Mouse (Mus musculus): ENCODE data around the gene Sept4. TPM values are rescaled to one million over a fixed set of nuclear protein-coding genes. Genes with fewer than 3 reads are reported as not detected.

Sept4 gene
- polyA plus RNA-seq, 1 experiment: 19.4 TPM

- TF ChIP-seq POLR2A (IDR thresholded peaks at IDR 0.05; ENCODE audit: borderline replicate concordance, extremely low read depth, insufficient read depth, insufficient read length, poor library complexity, severe bottlenecking) (no peak), CTCF (IDR thresholded peaks at IDR 0.05; ENCODE audit: borderline replicate concordance, extremely low read depth, insufficient read depth, insufficient read length) (no peak)
- no peak for DNase-seq (ENCODE audit: low read depth)
These were observed 34.9 kb downstream of the Sept4 start for GRCm38 (mm10) chr11:87603571-87603970.

DNA sequence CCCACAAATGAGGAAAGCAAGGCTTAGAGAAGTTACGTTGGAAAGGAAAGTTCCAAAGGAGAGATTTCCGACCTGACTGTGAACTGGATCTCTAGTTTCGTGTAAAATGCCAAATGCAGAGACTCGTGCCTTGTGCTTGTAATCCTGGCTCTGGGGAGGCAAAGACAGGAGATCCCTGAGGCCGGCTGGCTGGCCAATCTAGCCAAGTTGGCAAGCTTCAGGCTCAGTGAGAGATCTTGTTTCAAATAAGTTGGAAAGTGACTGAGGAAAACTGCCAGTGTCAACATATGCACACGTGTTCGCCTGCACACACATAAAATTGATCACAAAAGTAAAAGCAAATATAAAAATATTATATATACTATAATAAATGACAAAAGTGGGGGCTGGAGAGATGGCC, 40.6 kb downstream of the Sept4 start:
- no peak for DNase-seq (ENCODE audit: low read depth)
- TF ChIP-seq CTCF (IDR thresholded peaks at IDR 0.05; ENCODE audit: borderline replicate concordance, extremely low read depth, insufficient read depth, insufficient read length) (no peak), POLR2A (IDR thresholded peaks at IDR 0.05; ENCODE audit: borderline replicate concordance, extremely low read depth, insufficient read depth, insufficient read length, poor library complexity, severe bottlenecking) (no peak)

- no peak for DNase-seq (ENCODE audit: low read depth)
These were observed 42.8 kb downstream of the Sept4 start for GRCm38 (mm10) chr11:87611547-87611946.

GRCm38 (mm10) chr11:87613972-87614371, 45.3 kb downstream of the Sept4 start:
- TF ChIP-seq CTCF (IDR thresholded peaks at IDR 0.05; ENCODE audit: borderline replicate concordance, extremely low read depth, insufficient read depth, insufficient read length): no peak
- TF ChIP-seq POLR2A (IDR thresholded peaks at IDR 0.05; ENCODE audit: borderline replicate concordance, extremely low read depth, insufficient read depth, insufficient read length, poor library complexity, severe bottlenecking): no peak
- DNase-seq (ENCODE audit: low read depth): no peak

More at GRCm38 (mm10) chr11:87611547-87611946, 42.8 kb downstream of the Sept4 start:
- TF ChIP-seq POLR2A (IDR thresholded peaks at IDR 0.05; ENCODE audit: borderline replicate concordance, extremely low read depth, insufficient read depth, insufficient read length, poor library complexity, severe bottlenecking) (no peak), CTCF (IDR thresholded peaks at IDR 0.05; ENCODE audit: borderline replicate concordance, extremely low read depth, insufficient read depth, insufficient read length) (no peak)

GRCm38 (mm10) chr11:87615551-87615950, 46.8 kb downstream of the Sept4 start:
- TF ChIP-seq POLR2A (IDR thresholded peaks at IDR 0.05; ENCODE audit: borderline replicate concordance, extremely low read depth, insufficient read depth, insufficient read length, poor library complexity, severe bottlenecking): no peak
- TF ChIP-seq CTCF (IDR thresholded peaks at IDR 0.05; ENCODE audit: borderline replicate concordance, extremely low read depth, insufficient read depth, insufficient read length): no peak
- DNase-seq (ENCODE audit: low read depth): no peak

DNA sequence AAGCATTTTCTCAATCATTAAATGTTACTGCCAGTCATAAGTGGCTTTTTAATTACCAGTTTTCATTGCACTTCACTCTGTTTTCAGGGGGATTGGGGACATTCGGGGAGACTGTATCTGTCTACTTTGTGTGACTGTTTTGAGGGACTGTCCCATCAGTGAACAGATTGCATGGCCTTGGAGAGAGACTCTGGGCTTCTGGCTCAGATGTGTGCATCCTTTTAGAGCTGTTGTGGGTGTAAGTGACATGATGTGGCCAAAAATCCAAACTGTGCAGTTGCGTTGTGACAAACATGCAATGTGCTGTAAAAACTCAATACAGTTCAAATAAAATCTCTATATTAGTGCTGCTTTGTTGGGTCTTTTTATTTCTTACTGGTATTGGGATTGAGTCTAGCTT, 47.2 kb downstream of the Sept4 start:
- no peak for DNase-seq (ENCODE audit: low read depth)
- no peak for TF ChIP-seq POLR2A (IDR thresholded peaks at IDR 0.05; ENCODE audit: borderline replicate concordance, extremely low read depth, insufficient read depth, insufficient read length, poor library complexity, severe bottlenecking)
- TF ChIP-seq CTCF (IDR thresholded peaks at IDR 0.05; ENCODE audit: borderline replicate concordance, extremely low read depth, insufficient read depth, insufficient read length): no peak

DNA sequence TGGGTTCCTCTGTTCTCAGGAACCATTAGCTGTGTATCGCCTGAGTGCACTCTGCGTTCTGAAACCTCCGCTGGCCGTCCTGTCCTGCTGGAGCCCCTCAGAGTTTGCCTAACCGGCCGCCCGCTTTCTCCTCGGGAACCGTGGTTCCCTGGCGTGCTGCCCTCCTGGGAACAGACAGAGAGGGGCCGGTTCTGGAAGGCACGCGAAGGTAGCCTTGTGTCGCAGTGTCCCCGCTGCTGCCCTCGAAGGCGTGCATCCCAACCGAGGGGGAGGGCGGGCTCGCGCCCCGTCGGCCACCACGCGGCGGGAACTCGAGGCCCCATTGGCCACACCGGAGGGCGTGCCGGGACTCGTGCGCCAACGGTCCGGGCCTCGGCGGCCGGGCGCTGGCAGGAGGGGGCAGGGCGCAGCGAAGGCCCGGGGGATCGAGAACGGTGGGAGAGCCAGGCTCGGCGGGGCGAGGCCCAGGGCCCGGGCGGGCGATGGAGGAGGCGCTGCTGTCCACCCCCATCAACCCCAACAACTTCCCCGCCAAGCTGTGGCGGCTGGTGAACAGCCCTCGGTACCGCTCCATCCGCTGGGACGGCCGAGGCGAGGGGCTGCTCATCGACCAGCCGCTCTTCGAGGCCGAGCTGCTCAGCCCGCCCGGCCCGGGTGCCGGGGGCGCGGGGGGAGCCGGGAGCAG, 48.2 kb downstream of the Sept4 start, which contains the start of gene Hsf5:
Gene Hsf5 (plus strand): TSS at position 375 of the 685 bp plus-strand sequence.
- DNase-seq (ENCODE audit: low read depth): no peak
- TF ChIP-seq POLR2A (IDR thresholded peaks at IDR 0.05; ENCODE audit: borderline replicate concordance, extremely low read depth, insufficient read depth, insufficient read length, poor library complexity, severe bottlenecking) (no peak), CTCF (IDR thresholded peaks at IDR 0.05; ENCODE audit: borderline replicate concordance, extremely low read depth, insufficient read depth, insufficient read length) (no peak)

- peak; percentile 7 for DNase-seq (ENCODE audit: low read depth)
- TF ChIP-seq POLR2A (IDR thresholded peaks at IDR 0.05; ENCODE audit: borderline replicate concordance, extremely low read depth, insufficient read depth, insufficient read length, poor library complexity, severe bottlenecking) (no peak), CTCF (IDR thresholded peaks at IDR 0.05; ENCODE audit: borderline replicate concordance, extremely low read depth, insufficient read depth, insufficient read length) (no peak)
These were observed 48.9 kb downstream of the Sept4 start for GRCm38 (mm10) chr11:87617606-87618005.

DNA sequence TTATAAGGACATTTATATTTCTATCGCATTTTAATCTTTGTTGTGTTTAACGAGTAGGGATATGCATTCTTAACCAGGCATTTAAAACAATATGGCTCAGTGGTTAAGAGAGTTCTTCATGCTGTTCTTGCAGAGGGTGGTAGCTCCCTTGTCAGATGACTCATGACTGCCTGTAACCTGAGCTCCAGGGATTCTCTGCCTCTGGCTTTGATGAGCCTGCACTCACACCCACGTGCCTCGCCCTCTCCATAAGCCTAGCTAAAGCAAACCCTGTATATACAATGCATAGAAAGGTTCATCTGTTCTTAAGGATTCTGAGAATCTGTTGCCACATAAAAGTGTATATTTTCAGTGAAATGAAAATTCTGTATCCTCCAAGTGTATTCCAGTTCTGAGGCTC, 54.5 kb downstream of the Sept4 start:
- TF ChIP-seq CTCF (IDR thresholded peaks at IDR 0.05; ENCODE audit: borderline replicate concordance, extremely low read depth, insufficient read depth, insufficient read length) (no peak), POLR2A (IDR thresholded peaks at IDR 0.05; ENCODE audit: borderline replicate concordance, extremely low read depth, insufficient read depth, insufficient read length, poor library complexity, severe bottlenecking) (no peak)
- DNase-seq (ENCODE audit: low read depth): no peak

DNA sequence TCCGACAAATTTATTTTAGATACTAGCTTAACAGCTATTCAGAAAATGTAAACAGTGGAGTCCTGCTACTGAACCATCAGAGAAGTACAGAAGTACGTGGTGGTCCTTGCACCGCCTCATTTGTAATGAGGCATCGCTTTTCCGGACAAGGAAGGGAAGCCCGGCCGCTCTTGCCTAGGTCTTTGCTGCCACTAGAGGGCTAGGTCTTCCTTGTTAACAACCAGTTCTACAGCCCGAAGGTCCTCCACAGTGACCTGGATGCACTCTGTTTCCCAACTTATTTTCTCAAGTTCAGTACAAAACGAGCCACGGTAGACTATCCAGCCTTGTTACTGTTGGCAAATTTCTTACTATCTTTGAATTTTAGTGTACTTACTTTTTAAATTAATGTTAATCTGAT, 61.2 kb downstream of the Sept4 start:
- TF ChIP-seq POLR2A (IDR thresholded peaks at IDR 0.05; ENCODE audit: borderline replicate concordance, extremely low read depth, insufficient read depth, insufficient read length, poor library complexity, severe bottlenecking) (no peak), CTCF (IDR thresholded peaks at IDR 0.05; ENCODE audit: borderline replicate concordance, extremely low read depth, insufficient read depth, insufficient read length) (peak; percentile 74)
- peak; percentile 57 for DNase-seq (ENCODE audit: low read depth)

DNA sequence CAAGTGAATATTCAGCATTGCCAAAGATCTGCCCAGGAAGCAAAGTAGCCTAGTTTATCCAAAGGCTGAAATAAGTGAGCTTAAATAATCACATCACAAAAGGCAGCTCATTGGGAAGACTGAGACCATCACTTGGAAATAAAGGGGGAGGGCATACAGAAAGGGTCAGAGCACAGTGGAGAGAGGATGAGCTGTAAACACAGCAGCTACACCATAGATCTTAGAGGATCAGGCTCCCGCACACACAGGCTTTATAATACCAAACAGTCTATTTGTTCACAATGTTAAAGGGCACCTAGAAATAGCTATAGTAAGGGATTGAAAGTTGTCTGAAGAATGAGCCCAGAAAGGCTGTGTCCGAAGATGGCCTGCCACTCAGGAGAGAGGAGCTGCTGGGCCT, 70.1 kb downstream of the Sept4 start:
- TF ChIP-seq POLR2A (IDR thresholded peaks at IDR 0.05; ENCODE audit: borderline replicate concordance, extremely low read depth, insufficient read depth, insufficient read length, poor library complexity, severe bottlenecking) (no peak), CTCF (IDR thresholded peaks at IDR 0.05; ENCODE audit: borderline replicate concordance, extremely low read depth, insufficient read depth, insufficient read length) (no peak)
- DNase-seq (ENCODE audit: low read depth): no peak

- peak; percentile 58 for DNase-seq (ENCODE audit: low read depth)
- TF ChIP-seq POLR2A (IDR thresholded peaks at IDR 0.05; ENCODE audit: borderline replicate concordance, extremely low read depth, insufficient read depth, insufficient read length, poor library complexity, severe bottlenecking) (0 out of 2 replicates have a peak, but pooled peaks have one; percentile 22), CTCF (IDR thresholded peaks at IDR 0.05; ENCODE audit: borderline replicate concordance, extremely low read depth, insufficient read depth, insufficient read length) (no peak)
These were observed 70.5 kb downstream of the Sept4 start for GRCm38 (mm10) chr11:87639206-87639605.

Other genes starting within 250 kb of the Sept4 start
- 41.6 and 50.9 TPM in 2 replicates for gene Ppm1e, start 209.9 kb upstream of the Sept4 start, polyA plus RNA-seq (2012; rRNA removed)
- gene Rad51c, start 163.9 kb upstream of the Sept4 start, polyA plus RNA-seq (2012; rRNA removed): 5.9 and 7.6 TPM in 2 replicates
- gene Tex14, start 163.8 kb upstream of the Sept4 start, polyA plus RNA-seq (2012; rRNA removed): 0.32 and 1.1 TPM in 2 replicates
- gene Gm11492, start 2.2 kb upstream of the Sept4 start, polyA plus RNA-seq (2012; rRNA removed): not detected in 2 replicates
- 72.7 and 80.3 TPM in 2 replicates for gene Mtmr4, start 23.3 kb downstream of the Sept4 start, polyA plus RNA-seq (2012; rRNA removed)
- gene Hsf5, start 48.3 kb downstream of the Sept4 start, polyA plus RNA-seq (2012; rRNA removed): 0.23 and 0.26 TPM in 2 replicates
- 0.87 and 1.4 TPM in 2 replicates for gene Rnf43, start 93.8 kb downstream of the Sept4 start, polyA plus RNA-seq (2012; rRNA removed)
- 118 and 147 TPM in 2 replicates for gene Supt4a, start 168.6 kb downstream of the Sept4 start, polyA plus RNA-seq (2012; rRNA removed)
- 150 and 168 TPM in 2 replicates for gene Tspoap1, start 191.6 kb downstream of the Sept4 start, polyA plus RNA-seq (2012; rRNA removed)
- gene Mpo, start 224.7 kb downstream of the Sept4 start, polyA plus RNA-seq (2012; rRNA removed): 0.28 and 0.51 TPM in 2 replicates

All from brain, embryonic 14.5 days (tissue).